In the genomic region with DNA sequence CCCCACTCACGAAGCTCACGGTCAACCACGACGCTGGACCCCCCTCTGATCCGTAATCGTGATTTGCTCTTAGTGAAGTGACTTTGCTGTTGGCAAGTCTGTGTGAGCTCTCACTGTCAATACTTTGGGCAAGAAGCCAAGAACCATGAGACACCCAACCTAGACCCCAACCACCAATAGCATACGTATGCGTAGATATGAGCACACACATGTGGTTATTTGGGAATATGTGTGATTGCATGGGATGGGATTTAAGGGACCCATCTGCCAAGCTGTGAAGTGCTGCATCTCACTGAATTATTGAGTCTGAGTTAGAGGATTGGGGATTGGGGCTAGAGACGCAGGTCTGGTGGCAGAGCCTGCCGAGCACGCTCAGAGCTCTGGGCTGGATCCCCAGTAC, we compare ENCODE assay signal across 43 mouse cellular contexts. TPM values are rescaled to one million over a fixed set of nuclear protein-coding genes. Genes with fewer than 3 reads are reported as not detected.
"Had no signal": no experiment of that assay in that cellular context is flagged by ENCODE, and none has a peak within 500 bp of the region (broad histone marks: within the 10 kb centered on the region; RNA-seq: fewer than 3 reads in every experiment).

No protein-coding gene starts in this region.

- H3K27ac ChIP-seq: heart, adult 2 months; heart, embryonic 13.5 days; heart, embryonic 15.5 days; hindbrain, embryonic 12.5 days; hindbrain, embryonic 14.5 days; kidney, embryonic 15.5 days; kidney, postnatal 0 days; limb, embryonic 10.5 days; limb, embryonic 12.5 days; liver, embryonic 13.5 days; liver, embryonic 15.5 days had no signal

- H3K4me1 ChIP-seq: heart, embryonic 13.5 days; heart, embryonic 15.5 days; hindbrain, embryonic 12.5 days; kidney, embryonic 15.5 days; limb, embryonic 10.5 days; limb, embryonic 12.5 days; liver, embryonic 13.5 days; liver, embryonic 15.5 days had no signal

- H3K9me3 ChIP-seq: heart, embryonic 13.5 days; heart, embryonic 15.5 days; hindbrain, embryonic 12.5 days; kidney, embryonic 15.5 days; limb, embryonic 10.5 days; limb, embryonic 12.5 days; liver, embryonic 13.5 days; liver, embryonic 15.5 days had no signal

- H3K36me3 ChIP-seq: heart, embryonic 13.5 days; heart, embryonic 15.5 days; hindbrain, embryonic 12.5 days; kidney, embryonic 15.5 days; limb, embryonic 10.5 days; limb, embryonic 12.5 days; liver, embryonic 13.5 days; liver, embryonic 15.5 days had no signal

- H3K4me3 ChIP-seq: heart, adult 2 months; heart, embryonic 13.5 days; heart, embryonic 15.5 days; hindbrain, embryonic 12.5 days; kidney, embryonic 15.5 days; limb, embryonic 10.5 days; limb, embryonic 12.5 days; liver, embryonic 13.5 days; liver, embryonic 15.5 days had no signal

- H3K4me2 ChIP-seq: heart, embryonic 11.5 days; heart, embryonic 13.5 days; heart, embryonic 15.5 days; hindbrain, embryonic 12.5 days; hindbrain, embryonic 14.5 days; kidney, embryonic 15.5 days; limb, embryonic 12.5 days; liver, embryonic 11.5 days; liver, embryonic 13.5 days; liver, embryonic 15.5 days had no signal

- H3K27me3 ChIP-seq: heart, embryonic 13.5 days; heart, embryonic 15.5 days; hindbrain, embryonic 12.5 days; kidney, embryonic 15.5 days had no signal

- ATAC-seq: hindbrain, embryonic 16.5 days; intestine, embryonic 16.5 days; liver, postnatal 0 days had no signal

- DNase-seq: gastrocnemius, postnatal 14 days; gastrocnemius, postnatal 36 days; heart, adult 11 months; heart, adult 2 months; heart, postnatal 14 days; heart, postnatal 36 days; kidney, adult 11 months; kidney, adult 2 months; kidney, adult 9 months; kidney, postnatal 14 days; kidney, postnatal 36 days; layer of hippocampus, adult 9-11 months; layer of hippocampus, postnatal 36 days; liver; liver, embryonic 13.5 days; liver, postnatal 0 days had no signal

- H3K9ac ChIP-seq: heart, embryonic 13.5 days; heart, embryonic 15.5 days; hindbrain, embryonic 12.5 days; hindbrain, embryonic 14.5 days; kidney, embryonic 15.5 days; limb, embryonic 12.5 days; liver, embryonic 13.5 days; liver, embryonic 15.5 days; liver, postnatal 0 days had no signal

RNA-seq across cellular contexts. Expression of a gene that starts 7.9 kb away (rescaled TPM):
- total RNA-seq: gastrocnemius, adult 8-10 months; gastrocnemius, postnatal 14 days; gastrocnemius, postnatal 36 days; heart, adult 2 months; heart, postnatal 36 days; hematopoietic stem cell, adult 5-6 weeks had no signal
- polyA plus RNA-seq: kidney, adult 2 months had no signal

RNA-seq across cellular contexts. Expression of a gene that starts 39.2 kb away (rescaled TPM):
- total RNA-seq: gastrocnemius, adult 8-10 months; gastrocnemius, postnatal 14 days; gastrocnemius, postnatal 36 days; heart, adult 2 months; heart, postnatal 14 days; heart, postnatal 36 days; hematopoietic stem cell, adult 5-6 weeks; layer of hippocampus, adult 18-20 months; layer of hippocampus, adult 8-10 months; layer of hippocampus, postnatal 14 days; layer of hippocampus, postnatal 36 days; left cerebral cortex, adult 18-20 months; left cerebral cortex, adult 8-10 months; left cerebral cortex, postnatal 14 days; left cerebral cortex, postnatal 36 days had no signal
- polyA plus RNA-seq: gonadal fat pad, adult 2 months; heart, adult 2 months; heart, embryonic 11.5 days; heart, embryonic 13.5 days; heart, embryonic 15.5 days; heart, postnatal 0 days; hindbrain, embryonic 12.5 days; hindbrain, embryonic 14.5 days; hindbrain, embryonic 16.5 days; intestine, embryonic 14.5 days; intestine, embryonic 16.5 days; kidney, adult 2 months; kidney, embryonic 15.5 days; kidney, postnatal 0 days; large intestine, adult 2 months; limb, embryonic 10.5 days; limb, embryonic 12.5 days; limb, embryonic 14.5 days; liver, embryonic 11.5 days; liver, embryonic 13.5 days; liver, embryonic 15.5 days; liver, postnatal 0 days had no signal

RNA-seq across cellular contexts. Expression of a gene that starts 42.5 kb away (rescaled TPM):
- total RNA-seq: gastrocnemius, adult 8-10 months; gastrocnemius, postnatal 14 days; gastrocnemius, postnatal 36 days; heart, adult 2 months; heart, postnatal 14 days; heart, postnatal 36 days; hematopoietic stem cell, adult 5-6 weeks; layer of hippocampus, postnatal 36 days; left cerebral cortex, postnatal 14 days had no signal
- polyA plus RNA-seq: gonadal fat pad, adult 2 months; heart, adult 2 months; heart, embryonic 11.5 days; heart, embryonic 15.5 days; heart, postnatal 0 days; hindbrain, embryonic 12.5 days; hindbrain, embryonic 14.5 days; kidney, adult 2 months; kidney, embryonic 15.5 days; kidney, postnatal 0 days; large intestine, adult 2 months; limb, embryonic 10.5 days; limb, embryonic 12.5 days; limb, embryonic 14.5 days; liver, embryonic 11.5 days; liver, embryonic 13.5 days; liver, embryonic 15.5 days; liver, postnatal 0 days had no signal
